Mouse (Mus musculus) CH12.LX (cell line): ENCODE results near the gene Usp7. TPM values are rescaled to one million over a fixed set of nuclear protein-coding genes. Genes with fewer than 3 reads are reported as not detected.

Source experiments
- DNase-seq: peaks from one replicate; pipeline ENCODE4 v3.0.0-alpha.2; 2013; ENCODE audit errors: extremely low read depth
- H3K27ac ChIP-seq: 2 replicates; pipeline ENCODE4 v1.5.1; 2012; ENCODE audit warnings: low read depth, mild to moderate bottlenecking, control low read depth, moderate library complexity; ENCODE audit not compliant: insufficient read depth
- H3K27me3 ChIP-seq: replicated peaks from 2 replicates; pipeline ENCODE3; 2012; ENCODE audit warnings: inconsistent platforms
- H3K36me3 ChIP-seq, 2 experiments: replicated peaks in 1 of 2; 2 replicates each; pipeline versions ENCODE3 to v1.6.1; 2012; ENCODE audit warnings: inconsistent platforms in 1 of 2, low read length in 1 of 2, mild to moderate bottlenecking in 1 of 2, mixed read lengths in 1 of 2, moderate library complexity in 1 of 2; ENCODE audit not compliant: control insufficient read depth in 1 of 2, insufficient read depth in 1 of 2
- H3K4me1 ChIP-seq, 2 experiments: 2 replicates each; pipeline ENCODE4 v1.6.1; 2012; ENCODE audit warnings: inconsistent platforms in 1 of 2, moderate library complexity in 1 of 2; ENCODE audit not compliant: insufficient read depth in 2 of 2, control insufficient read depth in 1 of 2
- H3K4me2 ChIP-seq: 2 replicates; pipeline ENCODE4 v1.6.1; 2012; ENCODE audit warnings: low read depth, mild to moderate bottlenecking, control low read depth; ENCODE audit not compliant: poor library complexity, insufficient read depth, severe bottlenecking
- H3K4me3 ChIP-seq, 3 experiments: fragments of 150-350 bp in 1 of 3; sonication (generic) in 1 of 3; replicated peaks in 1 of 3; 2 replicates each; pipeline versions ENCODE3 to v1.5.1; 2011 to 2012; ENCODE audit warnings: low read depth in 2 of 3, low read length in 2 of 3, mild to moderate bottlenecking in 2 of 3, moderate library complexity in 2 of 3, control low read depth in 1 of 3, improper control_type of control experiment in 1 of 3, inconsistent platforms in 1 of 3, mixed read lengths in 1 of 3; ENCODE audit not compliant: poor library complexity in 1 of 3
- H3K79me2 ChIP-seq: replicated peaks from 2 replicates; pipeline ENCODE4 v1.6.1; 2012; ENCODE audit warnings: mild to moderate bottlenecking, moderate library complexity; ENCODE audit not compliant: control insufficient read depth, poor library complexity, insufficient read depth, severe bottlenecking; ENCODE audit errors: extremely low read depth
- H3K9ac ChIP-seq: 2 replicates; pipeline ENCODE4 v1.6.1; 2012; ENCODE audit warnings: low read depth, mild to moderate bottlenecking, control low read depth, moderate library complexity; ENCODE audit not compliant: insufficient read depth
- H3K9me3 ChIP-seq: replicated peaks from 2 replicates; pipeline ENCODE3; 2012; ENCODE audit warnings: low read length, inconsistent platforms, mixed read lengths
- BHLHE40 ChIP-seq: IDR thresholded peaks from 2 replicates; pipeline ENCODE4 v1.6.1; 2011; ENCODE audit warnings: mild to moderate bottlenecking, low read depth, low read length, improper control_type of control experiment
- CTCF ChIP-seq, 2 experiments: IDR thresholded peaks in 1 of 2; conservative IDR thresholded peaks in 1 of 2; 2 replicates each; pipeline ENCODE4 v1.5.1; 2011 to 2012; ENCODE audit warnings: low read depth in 2 of 2, low read length in 2 of 2, improper control_type of control experiment in 1 of 2, inconsistent platforms in 1 of 2, mild to moderate bottlenecking in 1 of 2, moderate library complexity in 1 of 2
- ELF1 ChIP-seq: IDR thresholded peaks from 2 replicates; pipeline ENCODE4 v1.6.1; 2014; ENCODE audit warnings: low read depth, mild to moderate bottlenecking, inconsistent platforms, low read length, improper control_type of control experiment
- EP300 ChIP-seq: IDR thresholded peaks from 2 replicates; pipeline ENCODE4 v1.6.1; 2011; ENCODE audit warnings: low read length, improper control_type of control experiment
- ETS1 ChIP-seq: conservative IDR thresholded peaks from 2 replicates; pipeline ENCODE4 v1.6.1; 2012; ENCODE audit warnings: low read depth, mild to moderate bottlenecking, inconsistent platforms, low read length, improper control_type of control experiment, moderate library complexity
- IRF4 ChIP-seq: IDR thresholded peaks from 2 replicates; pipeline ENCODE4 v1.6.1; 2014; ENCODE audit warnings: low read depth, mild to moderate bottlenecking, inconsistent platforms, low read length, improper control_type of control experiment
- JUND ChIP-seq: conservative IDR thresholded peaks from 2 replicates; pipeline ENCODE4 v1.6.1; 2011; ENCODE audit warnings: low read depth, low read length, improper control_type of control experiment
- MAFK ChIP-seq: IDR thresholded peaks from 2 replicates; pipeline ENCODE4 v1.6.1; 2011; ENCODE audit warnings: low read length, improper control_type of control experiment; ENCODE audit not compliant: insufficient replicate concordance
- MAX ChIP-seq: IDR thresholded peaks from 2 replicates; pipeline ENCODE4 v1.6.1; 2011; ENCODE audit warnings: low read length, improper control_type of control experiment
- MEF2A ChIP-seq: IDR thresholded peaks from 2 replicates; pipeline ENCODE4 v1.6.1; 2014; ENCODE audit warnings: low read depth, mild to moderate bottlenecking, inconsistent platforms, low read length, improper control_type of control experiment, borderline replicate concordance
- MXI1 ChIP-seq: IDR thresholded peaks from 2 replicates; pipeline ENCODE4 v1.6.1; 2011; ENCODE audit warnings: mild to moderate bottlenecking, low read depth, low read length, improper control_type of control experiment
- NRF1 ChIP-seq: IDR thresholded peaks from 2 replicates; pipeline ENCODE4 v1.6.1; 2014; ENCODE audit warnings: low read depth, mild to moderate bottlenecking, inconsistent platforms, low read length, improper control_type of control experiment, moderate library complexity
- PAX5 ChIP-seq: IDR thresholded peaks from 2 replicates; pipeline ENCODE4 v1.6.1; 2012; ENCODE audit warnings: low read length, inconsistent platforms, mixed read lengths
- POLR2AphosphoS2 ChIP-seq: IDR thresholded peaks from 2 replicates; pipeline ENCODE4 v1.6.1; 2011; ENCODE audit warnings: low read depth, low read length, improper control_type of control experiment
- RAD21 ChIP-seq: IDR thresholded peaks from 2 replicates; pipeline ENCODE4 v1.6.1; 2011; ENCODE audit warnings: low read depth, mild to moderate bottlenecking, low read length, improper control_type of control experiment, moderate library complexity
- RCOR1 ChIP-seq: conservative IDR thresholded peaks from 2 replicates; pipeline ENCODE4 v1.6.1; 2012; ENCODE audit warnings: low read depth, mild to moderate bottlenecking, inconsistent platforms, low read length, improper control_type of control experiment
- SIN3A ChIP-seq: IDR thresholded peaks from 2 replicates; pipeline ENCODE4 v1.6.1; 2012; ENCODE audit warnings: low read length, improper control_type of control experiment, inconsistent platforms
- SMC3 ChIP-seq: IDR thresholded peaks from 2 replicates; pipeline ENCODE4 v1.6.1; 2011; ENCODE audit warnings: low read depth, low read length, improper control_type of control experiment
- TCF12 ChIP-seq: IDR thresholded peaks from 2 replicates; pipeline ENCODE4 v1.6.1; 2014; ENCODE audit warnings: low read depth, mild to moderate bottlenecking, inconsistent platforms, low read length, improper control_type of control experiment
- UBTF ChIP-seq: IDR thresholded peaks from 2 replicates; pipeline ENCODE4 v1.6.1; 2012; ENCODE audit warnings: low read depth, mild to moderate bottlenecking, inconsistent platforms, low read length, improper control_type of control experiment, moderate library complexity
- USF2 ChIP-seq: conservative IDR thresholded peaks from 2 replicates; pipeline ENCODE4 v1.6.1; 2011; ENCODE audit warnings: low read depth, low read length, improper control_type of control experiment
- ZC3H11A ChIP-seq: IDR thresholded peaks from 2 replicates; pipeline ENCODE4 v1.6.1; 2012; ENCODE audit warnings: low read depth, mild to moderate bottlenecking, inconsistent platforms, low read length, improper control_type of control experiment
- ZKSCAN1 ChIP-seq: IDR thresholded peaks from 2 replicates; pipeline ENCODE4 v1.6.1; 2012; ENCODE audit warnings: low read depth, inconsistent platforms, low read length, improper control_type of control experiment, borderline replicate concordance
- ZNF384 ChIP-seq: IDR thresholded peaks from 2 replicates; pipeline ENCODE4 v1.6.1; 2012; ENCODE audit warnings: low read depth, low read length, improper control_type of control experiment, inconsistent platforms
- dilution Hi-C: fragments of 300-500 bp; cut with MboI; formaldehyde crosslinking; loops from 2 replicates; pipeline ENCODE4 v1.14.3; 2020; ENCODE audit warnings: low sequenced_read_pairs; ENCODE audit not compliant: extremely low pct_unique_long_range_greater_than_20kb, extremely low pct_ligation_motif_present
- in situ Hi-C: fragments of 300-500 bp; cut with MboI; formaldehyde crosslinking; loops from 3 replicates; pipeline ENCODE4 v1.14.3; 2019; ENCODE audit warnings: low sequenced_read_pairs, low pct_ligation_motif_present, low pct_unique_long_range_greater_than_20kb, mixed read lengths
- polyA plus RNA-seq: library from polyadenylated mRNA; unstranded; fragments of >175 nt; gene quantifications from 2 replicates; pipeline ENCODE4 v1.2.1, GENCODE M21; 2012; ENCODE audit warnings: low read depth; ENCODE audit not compliant: insufficient read length
- total RNA-seq, 2 experiments: library from RNA; depleted of rRNA; stranded (reverse); fragments of 300-350 nt in 1 of 2; fragments of >200 nt in 1 of 2; gene quantifications; 2 replicates each; pipeline ENCODE4 v1.2.3; 2012 to 2014

The Usp7 gene
- total and polyA plus RNA-seq, 3 experiments = 113 to 169 (median 143) TPM

- TF ChIP-seq BHLHE40 = peak; percentile 94
- peak; percentile 40; the same call in 1 of the 2 replicates for TF ChIP-seq JUND
- TF ChIP-seq UBTF = peak; percentile 72; the same call in 1 of the 2 replicates
- peak; percentile 91 for TF ChIP-seq ELF1
- peak; percentile 66 for TF ChIP-seq MEF2A
- TF ChIP-seq TCF12 = peak; percentile 79
- TF ChIP-seq PAX5 = no peak
- TF ChIP-seq IRF4 = peak; percentile 11; the same call in 1 of the 2 replicates
- TF ChIP-seq NRF1 = peak; percentile 89
- peak; percentile 33; the same call in 1 of the 2 replicates for TF ChIP-seq ETS1
- peak; percentile 97 for TF ChIP-seq USF2
- TF ChIP-seq POLR2AphosphoS2 = peak; percentile 87; the same call in 1 of the 2 replicates
- TF ChIP-seq RAD21 = no peak
- TF ChIP-seq SIN3A = peak; percentile 93; the same call in 1 of the 2 replicates
- peak; percentile 52; the same call in 1 of the 2 replicates for TF ChIP-seq EP300
- no peak for TF ChIP-seq ZC3H11A
Measured at GRCm38 (mm10) chr16:8829564-8830359, 37.7 kb upstream of the Usp7 start, which contains the start of gene 1810013L24Rik (continued).

GRCm38 (mm10) chr16:8828636-8829563 is 36.8 kb upstream of the Usp7 start:
- peaks cover 4 to 23% of the 10 kb centered on the region in 2 experiments for H3K36me3 ChIP-seq
- H3K27ac ChIP-seq = peak overlapping the region; percentile 42
- TF ChIP-seq MAX (peak; percentile 92; the same call in 1 of the 2 replicates), CTCF (conservative IDR thresholded peaks at IDR 0.05 in 1 of 2, IDR thresholded peaks at IDR 0.05 in 1 of 2; ENCODE audit: low read depth in 2 of 2, low read length in 2 of 2) (peak in 1 of 2 experiments; percentile 35; a peak in 1 of 4 replicates), ZNF384 (peak; percentile 90), RCOR1 (0 out of 2 replicates have a peak, but pooled peaks have one; percentile 33), UBTF (0 out of 2 replicates have a peak, but pooled peaks have one; percentile 45), TCF12 (no peak), MXI1 (peak; percentile 99), ZKSCAN1 (no peak), MAFK (no peak), SMC3 (peak; percentile 17; the same call in 1 of the 2 replicates), BHLHE40 (peak; percentile 90; the same call in 1 of the 2 replicates)
- no peaks in the 10 kb centered on the region for H3K9me3 ChIP-seq
- peak overlapping the region; percentile 69 for H3K9ac ChIP-seq
- peak overlapping the region; percentile 70 for H3K4me2 ChIP-seq
- H3K4me3 ChIP-seq = peak overlapping the region; percentile 59 to 100 (median 69)
- dilution Hi-C loops (no loop called here), in situ Hi-C loops (no loop called here)
- peak; percentile 42 for DNase-seq
- no peaks in the 10 kb centered on the region for H3K27me3 ChIP-seq
- H3K4me1 ChIP-seq = peaks cover 2 to 46% of the 10 kb centered on the region in 2 experiments; a peak in 2 of 4 replicates
- H3K79me2 ChIP-seq = peaks cover 36% of the 10 kb centered on the region
